Mouse (Mus musculus) ovary, postnatal 10 days (tissue): ENCODE measurements at regions not wholly inside any gene's neighbourhood (a gene's known extent, or its start where the extent isn't known, plus 50 kb on each side); places are given as distances from the start of the nearest gene placed in this dataset.
A peak's percentile ranks its signal among the peaks of the same experiment; 100 is the strongest.

Source experiments
- DNase-seq: peaks from one replicate; pipeline ENCODE4 v3.0.0; 2022; ENCODE audit warnings: low spot score

GRCm38 (mm10) chr9:33220981-33221380 is 585.0 kb downstream of the Ets1 start:
- no peak for DNase-seq

GRCm38 (mm10) chr9:33222066-33222805 is 586.2 kb downstream of the Ets1 start:
- no peak for DNase-seq

GRCm38 (mm10) chr9:33233699-33234131 is 597.7 kb downstream of the Ets1 start:
- DNase-seq, result no peak

GRCm38 (mm10) chr9:33238190-33238589 is 602.2 kb downstream of the Ets1 start:
- DNase-seq, result no peak

- no peak for DNase-seq
Observed at GRCm38 (mm10) chr9:33238846-33239245, 602.8 kb downstream of the Ets1 start.

GRCm38 (mm10) chr9:33240506-33240905 is 604.5 kb downstream of the Ets1 start:
- DNase-seq, result no peak

GRCm38 (mm10) chr9:33240914-33241635 is 605.1 kb downstream of the Ets1 start:
- no peak for DNase-seq

GRCm38 (mm10) chr9:33246932-33247331 is 610.9 kb downstream of the Ets1 start:
- peak; percentile 10 for DNase-seq

GRCm38 (mm10) chr9:33258241-33258640 is 622.2 kb downstream of the Ets1 start:
- DNase-seq, result no peak

GRCm38 (mm10) chr9:33260171-33260570 is 624.1 kb downstream of the Ets1 start:
- DNase-seq, result peak; percentile 9

- DNase-seq, result no peak
Observed at GRCm38 (mm10) chr9:33289381-33289780, 653.4 kb downstream of the Ets1 start.

- DNase-seq, result no peak
Observed at GRCm38 (mm10) chr9:33292116-33292515, 656.1 kb downstream of the Ets1 start.

GRCm38 (mm10) chr9:33295925-33296324 is 659.9 kb downstream of the Ets1 start:
- no peak for DNase-seq

GRCm38 (mm10) chr9:33319525-33320025 is 683.6 kb downstream of the Ets1 start:
- no peak for DNase-seq

GRCm38 (mm10) chr9:33327722-33328121 is 691.7 kb downstream of the Ets1 start:
- no peak for DNase-seq

GRCm38 (mm10) chr9:33350258-33350657 is 714.2 kb downstream of the Ets1 start:
- DNase-seq, result no peak

GRCm38 (mm10) chr9:33356621-33357020 is 720.6 kb downstream of the Ets1 start:
- no peak for DNase-seq

- no peak for DNase-seq
Observed at GRCm38 (mm10) chr9:33360966-33361365, 724.9 kb downstream of the Ets1 start.

GRCm38 (mm10) chr9:33389170-33389569 is 753.1 kb downstream of the Ets1 start:
- DNase-seq, result no peak

- DNase-seq, result no peak
Observed at GRCm38 (mm10) chr9:33404691-33405090, 768.7 kb downstream of the Ets1 start.

- no peak for DNase-seq
Observed at GRCm38 (mm10) chr9:33407517-33407916, 771.5 kb downstream of the Ets1 start.

- DNase-seq, result no peak
Observed at GRCm38 (mm10) chr9:33423781-33424180, 787.8 kb downstream of the Ets1 start.

GRCm38 (mm10) chr9:33436459-33436858 is 800.4 kb downstream of the Ets1 start:
- DNase-seq, result no peak
